Mouse (Mus musculus): ENCODE data around the gene Sgpl1.

Gene Sgpl1

DNA sequence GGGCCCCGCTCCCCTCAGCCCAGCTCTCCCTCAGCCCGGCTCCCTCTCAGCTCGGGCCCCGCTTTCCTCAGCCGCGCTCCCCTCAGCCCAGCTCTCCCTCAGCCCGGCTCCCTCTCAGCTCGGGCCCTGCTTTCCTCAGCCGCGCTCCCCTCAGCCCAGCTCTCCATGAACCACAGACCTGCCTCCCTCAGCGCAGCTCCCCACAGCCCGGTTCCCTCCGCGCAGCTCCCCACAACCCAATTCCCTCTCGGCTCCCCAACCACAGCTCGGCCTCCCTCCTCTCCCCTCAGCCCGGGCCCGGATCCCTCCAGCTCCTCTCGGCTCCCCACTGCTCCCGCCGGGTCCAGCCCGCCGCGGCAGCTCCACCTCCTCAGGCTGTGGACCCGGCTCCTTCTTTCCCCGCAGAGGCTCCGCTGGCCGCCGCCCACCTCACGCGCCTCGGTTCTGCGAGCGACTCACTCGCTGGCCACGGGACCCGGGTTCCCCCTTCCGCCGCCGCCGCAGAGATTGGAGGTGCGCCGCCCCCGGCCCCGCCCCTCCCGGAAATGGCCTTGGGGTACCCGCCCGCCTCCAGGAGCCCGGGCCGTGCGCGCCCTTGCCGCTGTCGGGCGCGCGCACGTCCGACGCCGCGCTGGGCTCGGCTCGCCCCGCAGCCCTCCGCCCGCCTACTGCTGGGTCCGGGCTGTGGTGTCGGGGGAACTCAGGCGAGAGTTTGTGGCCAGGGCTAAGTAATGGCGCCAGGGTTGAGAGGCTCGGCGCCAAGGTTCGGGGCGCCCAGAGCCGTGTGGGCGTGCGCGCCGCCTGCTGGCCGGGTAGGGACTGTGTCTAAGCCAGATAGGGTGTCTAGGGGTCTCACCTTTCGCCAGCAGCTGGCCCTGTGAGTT, at the start of gene Sgpl1:
Gene Sgpl1, minus strand, starts transcription at position 547 of the 884 bp plus-strand sequence.
- DNase-seq (ENCODE audit: low read depth, low spot score): peak; percentile 76

DNA sequence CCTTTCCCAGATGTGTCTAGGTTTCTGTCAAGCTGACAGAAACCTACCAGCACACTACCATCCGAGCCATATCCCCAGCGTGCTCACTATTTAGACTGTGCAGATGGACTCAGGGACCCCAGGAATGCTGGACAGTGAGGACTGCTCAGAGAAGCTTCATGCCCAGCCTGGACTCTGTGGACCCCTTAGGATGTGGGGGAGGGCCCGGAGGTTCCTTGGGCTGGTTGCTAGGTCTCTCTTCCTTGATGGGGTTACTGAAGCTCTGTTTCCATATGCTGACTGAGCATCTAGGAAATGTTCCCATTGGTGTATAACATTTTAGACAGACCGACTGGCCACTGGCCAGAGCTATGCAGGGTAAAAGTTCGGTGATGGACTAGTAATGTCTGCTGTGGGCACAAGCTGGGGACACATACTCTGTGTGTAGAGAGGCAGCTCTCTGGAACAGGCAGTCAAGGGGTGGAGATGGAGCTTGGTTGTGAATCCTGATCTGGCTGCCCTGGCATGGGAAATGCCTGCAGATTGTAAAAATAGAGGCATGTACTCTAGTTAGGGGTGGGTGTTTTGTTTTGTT, 48.3 kb upstream of the Sgpl1 start:
- no peak for DNase-seq (ENCODE audit: low read depth, low spot score)

DNA sequence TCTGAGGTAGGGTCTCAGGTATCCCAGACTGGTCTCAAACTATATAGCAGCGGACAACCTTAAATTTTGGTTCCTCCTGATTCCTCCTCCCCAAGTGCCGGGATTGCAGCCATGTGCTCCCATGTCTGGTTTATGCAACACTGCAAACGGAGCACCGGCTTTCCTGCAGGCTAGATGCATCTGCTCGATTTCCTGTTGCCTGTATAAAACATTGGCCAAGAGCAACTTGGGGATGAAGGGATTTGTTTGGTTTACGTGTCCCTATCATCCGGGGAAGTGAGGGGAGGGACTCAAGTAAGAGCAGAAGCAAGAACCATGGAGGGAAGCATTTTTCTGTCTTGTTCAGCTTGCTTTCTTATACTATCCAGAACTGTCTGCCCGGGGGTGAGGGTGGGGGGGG, 47.7 kb upstream of the Sgpl1 start:
- no peak for DNase-seq (ENCODE audit: low read depth, low spot score)

DNA sequence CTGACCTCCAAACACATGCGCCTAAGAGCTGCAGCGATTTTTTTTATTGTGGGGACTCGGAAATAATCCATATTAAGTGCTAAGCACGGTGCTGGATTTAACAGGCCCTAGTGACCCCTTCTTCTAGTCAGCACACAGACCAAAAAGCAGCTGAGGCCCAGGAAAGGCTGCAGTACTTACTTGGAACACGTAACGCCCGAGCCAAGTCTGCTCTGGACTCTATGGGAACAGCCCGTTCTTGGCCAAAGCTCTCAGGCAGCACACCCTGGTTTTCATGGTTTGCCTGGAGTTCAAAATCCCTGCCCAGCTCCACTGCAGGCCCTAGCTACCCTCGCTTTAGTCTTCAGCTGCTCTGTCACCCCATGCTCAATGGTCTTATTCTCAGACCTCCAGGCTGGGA, 47.1 kb upstream of the Sgpl1 start:
- no peak for DNase-seq (ENCODE audit: low read depth, low spot score)

DNA sequence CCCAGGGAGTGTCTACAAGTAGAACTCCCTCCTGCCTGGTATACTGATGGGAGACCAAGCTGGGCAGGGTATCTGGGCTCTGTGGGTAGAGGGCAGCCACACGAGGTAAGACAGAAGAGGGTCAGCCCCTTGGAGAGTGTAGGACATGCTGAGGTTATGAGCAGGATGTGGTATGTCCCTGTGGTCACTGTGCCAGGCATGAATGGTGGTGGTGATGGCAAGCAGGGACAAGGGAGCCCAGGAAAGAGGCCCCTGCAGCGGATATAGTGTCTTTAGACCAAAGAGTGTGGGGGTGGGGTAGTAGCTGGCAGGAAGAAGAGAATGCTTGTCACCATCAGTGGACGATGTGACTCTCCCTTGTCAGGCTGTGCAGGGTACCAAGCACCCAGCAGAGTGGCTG, 40.5 kb upstream of the Sgpl1 start:
- no peak for DNase-seq (ENCODE audit: low read depth, low spot score)

DNA sequence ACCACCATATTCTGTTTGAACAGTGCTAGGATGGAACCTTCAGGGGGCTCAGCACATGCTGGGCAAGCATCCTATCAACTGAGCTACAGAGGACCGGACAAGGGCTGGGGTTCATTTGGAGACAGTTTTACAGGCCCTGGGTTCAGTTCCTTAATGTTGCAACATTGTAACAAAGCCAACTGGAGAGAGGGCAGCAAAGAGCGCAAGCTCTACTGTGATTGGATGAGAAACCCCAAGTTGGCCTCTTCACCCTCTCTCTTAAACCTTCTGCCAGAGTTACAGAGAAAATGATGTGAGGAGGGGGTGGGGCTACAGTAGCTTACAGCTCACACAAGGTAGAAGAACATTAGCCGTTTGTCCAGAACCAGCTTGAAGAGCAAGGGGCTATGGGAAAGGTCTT, 39.5 kb upstream of the Sgpl1 start:
- DNase-seq (ENCODE audit: low read depth, low spot score): no peak

DNA sequence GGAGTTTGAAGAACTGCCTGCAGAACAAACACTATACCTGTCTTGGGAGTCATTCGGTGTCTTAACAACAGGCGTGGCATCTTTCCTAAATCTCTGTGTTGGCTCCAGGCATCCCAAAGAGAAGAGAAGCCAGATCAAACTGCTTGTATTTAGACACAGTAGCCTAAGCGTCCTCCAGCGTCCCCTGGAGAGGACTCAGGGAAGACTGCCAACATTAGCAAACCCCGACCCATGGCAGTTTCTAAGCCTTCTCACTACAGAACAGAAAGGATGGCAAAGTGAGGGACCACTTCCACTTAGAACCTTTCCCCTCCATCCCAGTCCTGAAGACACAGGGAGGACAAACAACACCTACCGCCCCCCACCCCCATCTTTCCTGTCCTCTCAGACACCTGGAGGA, 32.4 kb upstream of the Sgpl1 start:
- no peak for DNase-seq (ENCODE audit: low read depth, low spot score)

DNA sequence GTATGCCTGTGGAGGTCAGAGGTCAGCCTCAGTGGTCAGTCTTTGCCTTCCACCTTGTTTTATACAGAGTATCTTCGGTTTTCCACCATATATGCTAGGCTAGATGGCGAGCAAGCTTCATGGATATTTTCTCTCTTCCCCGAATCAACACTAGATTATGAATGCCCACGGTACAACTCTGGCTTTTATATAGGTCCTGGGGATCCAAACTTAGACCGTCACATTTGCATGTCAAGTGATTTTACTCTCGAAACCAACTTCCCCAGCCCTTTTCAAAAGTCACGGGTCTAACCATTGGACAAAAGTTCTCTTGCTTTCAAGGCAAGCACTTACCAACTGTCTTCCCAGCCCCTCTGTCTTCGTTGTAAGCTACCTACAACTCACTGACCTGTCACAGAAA, 31.2 kb upstream of the Sgpl1 start:
- DNase-seq (ENCODE audit: low read depth, low spot score): no peak

DNA sequence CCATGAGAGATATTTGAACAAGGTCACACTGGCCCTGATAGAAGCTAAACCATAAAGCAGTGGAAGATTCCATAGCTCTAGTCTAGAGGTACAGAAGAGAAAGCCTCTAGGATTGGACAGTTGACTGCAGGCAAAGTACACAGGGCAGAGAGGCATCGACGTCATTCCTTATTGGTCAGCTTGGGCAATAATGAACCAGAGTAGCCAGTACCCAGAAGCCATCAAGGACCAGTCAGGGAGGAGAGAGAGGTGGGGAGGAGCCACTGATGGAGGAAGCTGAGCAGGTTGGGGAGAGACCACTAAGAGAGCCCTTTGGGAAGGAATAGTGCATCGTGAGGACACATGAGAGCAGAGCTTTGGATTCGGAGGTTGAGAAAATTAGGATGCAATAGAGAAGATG, 30.2 kb upstream of the Sgpl1 start:
- no peak for DNase-seq (ENCODE audit: low read depth, low spot score)

DNA sequence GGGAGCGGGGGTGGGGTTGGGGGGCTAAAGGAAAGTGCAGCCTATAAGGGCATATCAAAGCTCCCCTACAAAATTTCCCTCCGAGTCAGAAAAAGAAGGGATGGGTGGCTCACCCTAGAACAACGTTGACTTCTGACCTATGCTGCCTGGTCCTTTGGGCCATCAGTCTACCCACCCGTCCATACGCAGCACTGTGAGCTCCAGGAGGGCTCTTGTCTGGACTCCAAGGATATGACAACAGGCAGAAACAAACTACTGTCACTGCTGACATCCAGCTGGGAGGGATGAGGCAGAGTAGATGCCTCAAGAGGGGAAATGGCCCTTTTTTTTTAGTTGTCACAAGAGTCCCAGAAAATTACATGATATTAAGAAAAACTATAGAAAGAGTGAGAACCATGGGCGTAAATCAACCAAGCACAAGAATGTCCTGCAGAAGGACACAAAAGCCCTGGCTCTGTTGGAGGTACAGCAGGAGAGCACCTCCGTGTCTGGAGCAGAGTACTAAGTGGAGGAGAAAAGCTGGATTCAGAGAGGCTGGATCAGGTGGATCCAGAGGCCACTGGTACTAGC, 28.8 kb upstream of the Sgpl1 start:
- DNase-seq (ENCODE audit: low read depth, low spot score): no peak

DNA sequence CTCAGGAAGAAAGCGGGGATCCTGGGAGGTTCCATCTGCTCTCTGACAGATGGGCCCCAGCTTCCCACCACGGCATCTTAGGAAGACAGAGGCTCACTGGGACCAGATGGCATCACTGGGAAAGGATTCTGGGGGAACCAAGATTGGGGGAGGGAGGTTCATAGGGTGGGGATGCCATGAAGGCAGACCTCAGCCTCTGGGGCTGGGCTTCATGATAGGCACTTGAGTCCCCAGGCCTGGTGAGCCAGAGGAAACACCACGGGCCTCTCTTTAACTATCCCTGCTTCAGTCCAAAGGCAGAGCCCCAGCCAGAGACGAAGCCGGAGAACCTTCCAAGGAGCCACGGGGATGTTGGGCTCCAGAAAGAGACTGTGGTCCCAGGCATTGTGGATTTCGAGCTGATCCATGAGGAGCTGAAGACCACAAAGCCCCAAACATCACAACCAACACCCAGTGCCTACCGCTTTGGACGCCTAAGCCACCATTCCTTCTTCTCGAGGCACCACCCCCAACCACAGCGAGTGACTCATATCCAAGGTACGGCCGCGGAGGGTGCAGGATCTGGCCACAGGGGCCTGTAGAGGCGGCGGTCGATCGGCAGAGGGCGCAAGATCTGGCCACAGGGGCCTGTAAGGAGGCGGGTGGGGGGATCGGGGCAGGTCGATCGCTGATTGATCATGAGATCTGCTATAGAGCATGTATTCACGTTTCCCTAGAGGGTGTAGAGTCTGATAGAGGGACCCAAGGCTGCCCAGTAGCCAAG, 28.1 kb upstream of the Sgpl1 start:
- peak; percentile 62 for DNase-seq (ENCODE audit: low read depth, low spot score)

DNA sequence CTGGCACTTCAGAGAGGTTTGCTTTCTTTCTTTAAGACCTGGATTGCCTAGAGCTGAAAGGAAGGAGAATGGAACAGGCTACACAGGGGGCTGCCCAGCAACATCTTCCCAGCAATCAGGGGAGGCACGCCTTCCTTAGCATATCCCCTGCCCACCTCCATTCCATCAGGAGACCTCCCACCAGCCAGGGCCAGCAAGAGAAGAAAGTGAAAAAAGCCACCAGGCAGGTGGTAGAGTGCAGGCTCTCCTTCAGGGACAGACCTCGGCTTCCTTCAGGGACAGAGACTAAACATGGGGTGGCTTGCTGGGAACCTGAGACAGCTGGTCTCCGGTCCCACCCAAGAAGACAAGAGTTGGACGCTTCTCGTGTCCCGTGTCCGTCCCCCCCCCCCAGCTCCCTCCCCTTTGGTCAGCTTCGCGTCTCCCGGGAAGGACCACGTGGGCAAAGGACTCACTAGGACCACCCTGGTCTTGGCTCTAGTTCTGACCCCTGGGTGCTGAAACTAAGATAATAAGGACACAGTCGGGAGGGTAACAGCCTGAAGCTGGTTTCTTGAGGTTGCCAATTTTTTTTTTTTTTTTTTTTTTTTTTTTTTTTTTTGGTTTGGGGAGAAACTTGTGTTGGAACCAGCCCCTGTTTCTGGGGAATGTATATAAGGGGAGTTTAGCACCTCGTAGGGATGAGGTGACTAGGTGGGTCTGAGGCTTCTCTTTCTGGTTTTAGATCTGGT, 27.4 kb upstream of the Sgpl1 start:
- no peak for DNase-seq (ENCODE audit: low read depth, low spot score)

DNA sequence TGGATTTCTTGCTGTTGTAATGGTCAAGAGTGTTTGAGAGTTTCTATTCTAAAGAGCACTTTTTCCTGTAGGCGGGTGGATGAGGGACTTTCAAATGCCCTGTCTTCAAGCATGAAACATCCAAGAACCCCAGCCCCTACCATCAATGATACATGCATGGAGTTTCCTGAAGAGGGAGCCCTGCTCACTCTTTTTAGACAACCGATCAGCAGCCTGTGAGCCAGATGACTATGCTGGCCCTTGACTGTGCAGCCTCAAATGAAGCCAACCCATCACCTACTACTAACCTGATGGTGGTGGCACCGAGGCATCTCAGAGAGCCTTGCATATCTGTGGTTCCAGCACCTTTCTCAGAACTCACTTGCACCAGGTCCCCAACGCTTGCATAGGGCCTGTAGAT, 25.0 kb upstream of the Sgpl1 start:
- DNase-seq (ENCODE audit: low read depth, low spot score): no peak

DNA sequence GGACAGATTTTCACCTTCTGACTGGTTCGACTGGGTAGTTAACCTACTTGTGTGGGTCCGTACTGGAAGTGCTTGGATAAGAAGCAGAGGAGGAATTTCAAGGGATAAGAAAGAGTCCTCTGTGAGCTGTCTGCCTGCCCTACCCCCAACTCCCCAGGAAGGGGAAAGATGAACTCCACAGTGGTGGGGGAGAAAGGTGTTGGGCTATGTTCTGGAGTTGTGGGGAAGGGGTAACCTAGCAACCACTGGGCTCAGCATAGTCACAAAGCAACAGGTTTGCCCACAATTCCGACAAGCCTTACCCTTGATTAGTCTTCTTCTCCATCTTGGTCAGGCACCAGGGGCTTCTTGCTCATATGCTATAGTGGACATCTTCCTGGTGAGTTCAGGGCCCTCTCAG, 24.2 kb upstream of the Sgpl1 start, which contains the start of gene Tbata:
Gene Tbata, plus strand, starts transcription at position 301 of the 400 bp plus-strand sequence.
- DNase-seq (ENCODE audit: low read depth, low spot score): no peak

DNA sequence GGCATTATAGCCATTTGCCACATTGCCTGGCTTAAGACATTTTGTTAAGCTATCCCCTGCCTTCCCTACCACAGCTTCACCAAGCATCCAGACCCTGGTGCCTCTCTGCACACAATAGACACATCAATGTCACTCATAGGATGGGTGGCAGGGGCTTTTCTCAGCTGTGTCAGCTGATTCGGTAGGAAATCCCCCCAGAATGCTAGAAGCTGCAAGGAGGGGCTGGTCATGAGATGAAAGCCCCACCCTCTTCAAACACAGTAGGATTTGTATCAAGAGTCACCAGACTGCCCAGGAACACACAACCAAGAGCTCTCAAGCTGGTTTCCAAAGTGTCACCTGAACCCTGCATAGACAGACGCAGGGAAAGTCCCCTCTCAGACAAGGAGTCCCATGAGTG, 20.9 kb upstream of the Sgpl1 start:
- DNase-seq (ENCODE audit: low read depth, low spot score): no peak

DNA sequence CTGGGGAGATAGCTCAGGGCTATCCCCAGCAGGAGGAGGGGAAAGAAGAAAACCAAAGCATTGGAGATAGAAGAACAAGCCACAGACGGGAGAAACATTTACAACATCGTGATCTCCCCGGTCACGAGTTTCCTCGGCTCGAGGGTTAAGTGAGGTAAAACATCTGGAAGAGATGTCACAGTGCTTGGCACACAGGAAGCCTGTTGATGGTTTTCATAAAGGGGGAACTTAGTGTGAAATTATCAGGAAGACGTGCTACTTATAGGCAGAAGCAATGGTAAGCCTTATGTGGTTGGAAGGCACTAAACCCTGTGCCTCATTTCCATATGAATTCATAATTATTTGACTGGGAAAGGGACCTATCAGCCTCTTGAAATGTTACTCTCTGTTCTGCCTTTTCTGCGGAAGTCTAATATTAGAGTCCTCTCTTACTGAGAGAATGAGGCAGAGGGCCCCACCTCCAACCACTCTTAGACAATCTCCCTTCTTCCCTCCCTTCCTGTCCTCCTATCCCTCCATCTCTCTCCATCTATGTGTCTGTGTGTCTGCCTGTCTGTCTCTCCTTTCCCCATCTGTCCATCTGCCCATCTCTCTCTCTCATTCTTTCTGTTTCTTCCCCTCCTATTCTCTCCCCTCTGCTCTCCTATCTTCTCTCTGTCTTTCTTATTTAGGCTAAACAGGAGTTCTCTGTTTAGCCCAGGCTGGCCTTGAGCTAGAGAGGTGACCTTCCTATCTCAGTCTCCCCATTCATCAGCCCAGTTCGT, 20.0 kb upstream of the Sgpl1 start:
- no peak for DNase-seq (ENCODE audit: low read depth, low spot score)

DNA sequence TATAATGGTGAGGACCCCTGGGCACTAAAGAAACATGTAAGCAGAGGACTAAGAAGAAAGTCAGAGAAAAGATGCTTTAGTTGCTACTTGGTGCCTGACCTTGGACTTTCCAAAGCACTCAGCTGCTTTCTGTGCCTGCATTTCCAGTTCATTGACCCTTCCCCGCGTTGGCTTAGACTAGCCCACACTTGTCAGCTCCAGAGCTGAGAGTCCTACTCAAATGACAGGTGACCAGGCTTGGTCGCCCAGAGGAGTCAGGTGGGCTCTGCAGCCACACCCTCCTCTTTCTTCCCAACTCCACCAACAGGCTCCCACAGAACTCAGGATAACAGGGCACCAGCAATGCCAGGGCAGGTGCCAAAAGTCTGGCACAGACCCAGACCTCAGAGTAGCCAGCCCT, 14.9 kb upstream of the Sgpl1 start:
- DNase-seq (ENCODE audit: low read depth, low spot score): no peak

DNA sequence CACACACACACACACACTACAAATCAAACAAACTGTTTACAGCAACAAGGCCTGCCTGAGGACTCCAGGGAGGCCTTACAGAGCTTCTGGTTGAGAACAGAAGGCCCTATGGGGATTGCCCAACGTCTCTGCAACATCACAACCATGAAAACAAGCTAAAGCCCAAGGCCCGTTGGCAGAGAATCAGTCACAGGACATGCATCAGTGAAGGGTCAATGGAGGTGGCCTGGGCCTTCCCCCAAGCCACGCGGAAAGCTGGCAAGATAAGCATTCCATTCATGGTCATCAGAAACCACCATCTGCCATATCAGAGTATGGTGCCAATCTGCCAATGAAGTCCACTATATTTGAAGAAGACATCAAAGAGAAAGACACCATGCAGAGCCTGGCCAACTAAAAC, 13.2 kb upstream of the Sgpl1 start:
- DNase-seq (ENCODE audit: low read depth, low spot score): no peak

DNA sequence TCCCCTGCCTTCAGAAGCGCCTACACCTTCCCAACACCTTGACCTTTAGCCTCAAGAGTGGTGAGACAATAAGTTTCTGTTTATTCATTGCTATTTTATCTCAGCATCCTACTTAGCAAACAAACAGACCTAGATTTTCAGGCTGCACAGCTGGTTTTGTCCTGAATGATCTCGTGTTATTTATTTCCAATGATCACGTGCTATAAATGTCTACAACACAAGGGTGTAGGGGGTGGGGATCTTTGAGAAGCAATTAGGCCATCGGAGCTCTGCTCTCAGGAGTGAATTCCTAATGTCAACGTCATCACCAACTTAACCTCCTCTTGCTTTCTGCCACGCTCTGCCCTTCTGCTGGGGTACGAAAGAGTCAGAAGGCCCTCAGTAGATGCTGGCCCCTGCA, 12.6 kb upstream of the Sgpl1 start:
- DNase-seq (ENCODE audit: low read depth, low spot score): no peak

DNA sequence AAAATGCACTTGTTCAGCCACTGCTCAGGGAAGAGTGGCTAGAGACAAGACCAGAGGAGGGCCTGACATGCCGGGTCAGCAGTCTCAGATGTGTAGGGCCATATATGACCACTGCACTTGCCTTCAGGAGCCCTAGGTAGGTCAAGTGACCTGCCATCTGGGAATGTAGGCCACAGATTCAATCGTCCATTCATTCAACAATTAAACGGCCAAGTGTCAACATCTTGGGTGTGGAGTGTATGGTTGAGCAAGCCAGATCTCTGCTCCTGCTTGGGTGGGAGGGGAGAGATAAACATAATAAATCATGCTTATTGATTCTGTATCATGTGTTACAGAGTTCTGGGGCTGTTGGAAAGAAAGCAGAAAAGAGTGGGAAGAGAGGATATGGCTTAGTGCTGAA, 11.1 kb upstream of the Sgpl1 start:
- no peak for DNase-seq (ENCODE audit: low read depth, low spot score)

DNA sequence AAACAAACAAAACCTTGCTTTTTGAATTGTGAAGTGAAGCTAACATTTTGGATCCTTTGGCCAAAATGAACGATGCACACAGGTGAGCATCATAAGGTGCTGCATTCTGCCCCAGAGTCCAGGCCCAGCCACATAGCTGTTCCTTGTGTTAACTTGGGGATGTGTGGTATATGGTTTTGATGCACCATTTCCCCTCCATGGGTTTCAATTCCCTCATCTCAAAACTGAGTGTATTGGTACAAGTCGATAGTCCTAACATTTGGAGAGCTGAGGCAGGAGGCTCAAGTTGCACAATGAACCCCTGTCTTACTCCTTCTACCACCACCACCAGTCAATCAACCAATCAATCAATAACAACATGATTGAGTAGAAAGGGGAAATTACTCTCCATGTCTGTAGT, 8.9 kb upstream of the Sgpl1 start:
- no peak for DNase-seq (ENCODE audit: low read depth, low spot score)
